Mouse (Mus musculus): ENCODE data around the gene Dlx3.

Dlx3 gene

GRCm38 (mm10) chr11:95157872-95158271, 38.0 kb downstream of the Dlx3 start:
- DNase-seq: no peak

GRCm38 (mm10) chr11:95159763-95160371, 39.9 kb downstream of the Dlx3 start:
- DNase-seq: no peak

- no peak for DNase-seq
Observed at GRCm38 (mm10) chr11:95160693-95161092, 40.8 kb downstream of the Dlx3 start.

GRCm38 (mm10) chr11:95161708-95162107, 41.8 kb downstream of the Dlx3 start:
- no peak for DNase-seq

- no peak for DNase-seq
Observed at GRCm38 (mm10) chr11:95165857-95166256, 45.9 kb downstream of the Dlx3 start.

Measured in cerebellum, adult 9-10 months (tissue).